Mouse (Mus musculus) thymus, adult 2 months (tissue): ENCODE data around the gene B230118H07Rik.
A peak's percentile ranks its signal among the peaks of the same experiment; 100 is the strongest.

Experiments used
- CTCF ChIP-seq: fragments of 200-500 bp; IDR thresholded peaks from 2 replicates; pipeline ENCODE4 v1.5.1; 2012; ENCODE audit warnings: mild to moderate bottlenecking, control low read depth, low read length, moderate library complexity, borderline replicate concordance; ENCODE audit not compliant: control insufficient read depth, poor library complexity, insufficient read depth; ENCODE audit errors: extremely low read depth
- POLR2A ChIP-seq: fragments of 200-500 bp; IDR thresholded peaks from 2 replicates; pipeline ENCODE4 v1.6.1; 2012; ENCODE audit warnings: mild to moderate bottlenecking, low read length, control low read depth, moderate library complexity; ENCODE audit not compliant: control insufficient read depth, poor library complexity, insufficient read depth; ENCODE audit errors: extremely low read depth

GRCm38 (mm10) chr2:101649114-101649671 is at the start of gene B230118H07Rik, which contains the start of gene Rag1:
- TF ChIP-seq POLR2A (0 out of 2 replicates have a peak, but pooled peaks have one; percentile 47), CTCF (no peak)
